Mouse (Mus musculus): ENCODE results near the gene B4galnt1. TPM values are rescaled to one million over a fixed set of nuclear protein-coding genes. Genes with fewer than 3 reads are reported as not detected.

The B4galnt1 gene
- polyA plus RNA-seq, 1 experiment from 2014 or later, result 27.2 TPM

DNA sequence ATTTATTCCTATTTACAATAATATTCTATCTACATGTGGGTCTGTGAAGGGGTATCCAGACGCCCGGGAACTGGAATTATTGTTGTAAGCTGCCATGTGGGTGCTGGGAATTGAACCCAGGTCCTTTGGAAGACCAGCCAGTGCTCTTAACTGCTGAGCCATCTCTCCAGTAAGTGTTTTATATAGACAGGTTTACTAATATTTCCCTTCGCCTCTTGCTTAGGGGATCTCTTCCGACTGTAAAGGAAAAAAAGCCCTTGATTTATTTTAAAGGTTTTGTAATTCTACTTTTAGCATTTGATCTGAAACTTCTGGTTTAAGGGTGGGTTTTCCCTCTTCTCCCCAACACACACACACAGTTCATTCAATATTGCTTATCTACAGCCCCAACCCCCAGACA lies 835 bp upstream of the B4galnt1 start:
- ATAC-seq (no peak), DNase-seq (no peak)
- H3K4me2 ChIP-seq (ENCODE audit: low read depth, low read length), result peak overlapping the region; percentile 80
- H3K27me3 ChIP-seq (ENCODE audit: insufficient read depth, low read length), result 0 out of 2 replicates have a peak, but pooled peaks cover 3% of the 10 kb centered on the region
- TF ChIP-seq CTCF (IDR thresholded peaks at IDR 0.05; ENCODE audit: low read depth), result no peak
- no peak for TF ChIP-seq EP300 (IDR thresholded peaks at IDR 0.05; ENCODE audit: low read depth)
- H3K9ac ChIP-seq (replicated peaks), result peak overlapping the region; percentile 92; the same call in 1 of the 2 replicates
- H3K4me3 ChIP-seq (ENCODE audit: low read depth, low read length), result 0 out of 2 replicates have a peak overlapping the region, but pooled peaks have one; percentile 66
- peak overlapping the region; percentile 95 for H3K27ac ChIP-seq (ENCODE audit: low read depth)
- H3K4me1 ChIP-seq (ENCODE audit: insufficient read depth), result peaks cover 18% of the 10 kb centered on the region
- peaks cover 6% of the 10 kb centered on the region for H3K36me3 ChIP-seq (replicated peaks; ENCODE audit: insufficient read depth, low read length)
- H3K9me3 ChIP-seq (ENCODE audit: low read length), result no peaks in the 10 kb centered on the region
- WGBS (ENCODE audit: insufficient replicate concordance), result 78% methylated on average over 4 of the region's 4 CpGs

GRCm38 (mm10) chr10:127165354-127165653 lies 279 bp downstream of the B4galnt1 start:
- DNase-seq (no peak), ATAC-seq (peak; percentile 32)
- WGBS (ENCODE audit: insufficient replicate concordance), result 0% methylated on average over 27 of the region's 42 CpGs
- peak overlapping the region; percentile 66 for H3K4me3 ChIP-seq (ENCODE audit: low read depth, low read length)
- peak overlapping the region; percentile 95 for H3K27ac ChIP-seq (ENCODE audit: low read depth)
- H3K9ac ChIP-seq (replicated peaks), result peak overlapping the region; percentile 92
- H3K4me1 ChIP-seq (ENCODE audit: insufficient read depth), result peaks cover 24% of the 10 kb centered on the region
- no peaks in the 10 kb centered on the region for H3K9me3 ChIP-seq (ENCODE audit: low read length)
- TF ChIP-seq EP300 (IDR thresholded peaks at IDR 0.05; ENCODE audit: low read depth) (no peak), CTCF (IDR thresholded peaks at IDR 0.05; ENCODE audit: low read depth) (no peak)
- peaks cover 8% of the 10 kb centered on the region for H3K36me3 ChIP-seq (replicated peaks; ENCODE audit: insufficient read depth, low read length)
- peak overlapping the region; percentile 80 for H3K4me2 ChIP-seq (ENCODE audit: low read depth, low read length)
- H3K27me3 ChIP-seq (ENCODE audit: insufficient read depth, low read length), result 0 out of 2 replicates have a peak, but pooled peaks cover 3% of the 10 kb centered on the region

DNA sequence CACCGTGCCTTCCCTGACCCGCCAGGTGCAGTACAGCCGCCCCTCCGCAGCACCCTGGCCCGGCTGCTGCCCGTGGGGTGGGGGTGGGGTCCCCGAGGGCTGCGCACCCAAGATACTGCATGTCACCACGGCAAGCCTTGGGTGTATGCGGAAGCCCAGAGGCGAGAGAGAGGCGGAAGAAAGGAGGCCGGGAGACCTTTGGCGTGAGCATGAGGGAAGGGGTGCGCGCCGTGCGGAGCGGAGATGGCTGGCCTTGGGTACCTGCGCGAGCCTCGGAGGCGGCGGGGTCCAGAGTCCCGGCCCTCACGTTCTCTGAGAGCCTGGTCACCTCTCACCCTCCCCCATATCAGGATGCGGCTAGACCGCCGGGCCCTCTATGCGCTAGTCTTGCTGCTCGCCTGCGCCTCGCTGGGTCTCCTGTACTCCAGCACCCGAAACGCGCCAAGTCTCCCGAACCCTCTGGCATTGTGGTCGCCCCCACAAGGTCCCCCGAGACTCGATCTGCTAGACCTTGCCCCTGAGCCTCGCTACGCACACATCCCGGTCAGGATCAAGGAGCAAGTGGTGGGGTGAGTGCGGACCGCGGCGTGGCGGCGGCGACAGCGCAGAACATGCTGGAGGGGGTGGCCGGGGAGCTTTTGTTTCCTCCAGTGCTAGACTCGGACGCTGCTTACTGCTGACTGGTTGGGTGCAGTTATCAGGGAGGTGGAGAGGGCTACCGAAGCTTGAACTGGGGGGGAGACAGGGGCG lies 804 bp downstream of the B4galnt1 start:
- Histone ChIP-seq H3K36me3 (replicated peaks; ENCODE audit: insufficient read depth, low read length) (peaks cover 8% of the 10 kb centered on the region), H3K4me3 (ENCODE audit: low read depth, low read length) (peak overlapping the region; percentile 66), H3K4me2 (ENCODE audit: low read depth, low read length) (peak overlapping the region; percentile 80), H3K27ac (ENCODE audit: low read depth) (peak overlapping the region; percentile 95), H3K9me3 (ENCODE audit: low read length) (no peaks in the 10 kb centered on the region), H3K9ac (replicated peaks) (peak overlapping the region; percentile 92), H3K4me1 (ENCODE audit: insufficient read depth) (peaks cover 29% of the 10 kb centered on the region), H3K27me3 (ENCODE audit: insufficient read depth, low read length) (0 out of 2 replicates have a peak, but pooled peaks cover 3% of the 10 kb centered on the region)
- TF ChIP-seq EP300 (IDR thresholded peaks at IDR 0.05; ENCODE audit: low read depth), result no peak
- TF ChIP-seq CTCF (IDR thresholded peaks at IDR 0.05; ENCODE audit: low read depth), result no peak
- peak; percentile 51 for ATAC-seq
- DNase-seq, result peak; percentile 67
- WGBS (ENCODE audit: insufficient replicate concordance), result 1% methylated on average over 51 of the region's 56 CpGs

- 0 out of 2 replicates have a peak, but pooled peaks cover 3% of the 10 kb centered on the region for H3K27me3 ChIP-seq (ENCODE audit: insufficient read depth, low read length)
- H3K4me2 ChIP-seq (ENCODE audit: low read depth, low read length), result peak overlapping the region; percentile 80
- H3K9ac ChIP-seq (replicated peaks), result peak overlapping the region; percentile 92
- peak overlapping the region; percentile 95 for H3K27ac ChIP-seq (ENCODE audit: low read depth)
- H3K36me3 ChIP-seq (replicated peaks; ENCODE audit: insufficient read depth, low read length), result peaks cover 8% of the 10 kb centered on the region
- 12% methylated on average over 11 of the region's 11 CpGs for WGBS (ENCODE audit: insufficient replicate concordance)
- peak overlapping the region; percentile 66 for H3K4me3 ChIP-seq (ENCODE audit: low read depth, low read length)
- no peak for DNase-seq
- no peak for ATAC-seq
- H3K4me1 ChIP-seq (ENCODE audit: insufficient read depth), result peaks cover 32% of the 10 kb centered on the region
- TF ChIP-seq CTCF (IDR thresholded peaks at IDR 0.05; ENCODE audit: low read depth) (no peak), EP300 (IDR thresholded peaks at IDR 0.05; ENCODE audit: low read depth) (no peak)
- H3K9me3 ChIP-seq (ENCODE audit: low read length), result no peaks in the 10 kb centered on the region
Observed at GRCm38 (mm10) chr10:127166404-127166715, 1.3 kb downstream of the B4galnt1 start.

- Histone ChIP-seq H3K4me2 (ENCODE audit: low read depth, low read length) (peak overlapping the region; percentile 80), H3K9ac (replicated peaks) (peak overlapping the region; percentile 92; the same call in 1 of the 2 replicates), H3K9me3 (ENCODE audit: low read length) (no peaks in the 10 kb centered on the region), H3K27me3 (ENCODE audit: insufficient read depth, low read length) (0 out of 2 replicates have a peak, but pooled peaks cover 3% of the 10 kb centered on the region), H3K27ac (ENCODE audit: low read depth) (peak overlapping the region; percentile 95), H3K4me3 (ENCODE audit: low read depth, low read length) (peak overlapping the region; percentile 66), H3K4me1 (ENCODE audit: insufficient read depth) (peaks cover 32% of the 10 kb centered on the region), H3K36me3 (replicated peaks; ENCODE audit: insufficient read depth, low read length) (peaks cover 12% of the 10 kb centered on the region)
- TF ChIP-seq EP300 (IDR thresholded peaks at IDR 0.05; ENCODE audit: low read depth) (no peak), CTCF (IDR thresholded peaks at IDR 0.05; ENCODE audit: low read depth) (no peak)
- no peak for ATAC-seq
- DNase-seq, result no peak
- WGBS (ENCODE audit: insufficient replicate concordance), result 30% methylated on average over 15 of the region's 15 CpGs
Observed at GRCm38 (mm10) chr10:127166771-127167613, 2.0 kb downstream of the B4galnt1 start.
